Mouse (Mus musculus): ENCODE data around the gene Cyp27b1. TPM values are rescaled to one million over a fixed set of nuclear protein-coding genes. Genes with fewer than 3 reads are reported as not detected.

Gene Cyp27b1
- polyA plus RNA-seq, 1 experiment from 2014 or later, result not detected

DNA sequence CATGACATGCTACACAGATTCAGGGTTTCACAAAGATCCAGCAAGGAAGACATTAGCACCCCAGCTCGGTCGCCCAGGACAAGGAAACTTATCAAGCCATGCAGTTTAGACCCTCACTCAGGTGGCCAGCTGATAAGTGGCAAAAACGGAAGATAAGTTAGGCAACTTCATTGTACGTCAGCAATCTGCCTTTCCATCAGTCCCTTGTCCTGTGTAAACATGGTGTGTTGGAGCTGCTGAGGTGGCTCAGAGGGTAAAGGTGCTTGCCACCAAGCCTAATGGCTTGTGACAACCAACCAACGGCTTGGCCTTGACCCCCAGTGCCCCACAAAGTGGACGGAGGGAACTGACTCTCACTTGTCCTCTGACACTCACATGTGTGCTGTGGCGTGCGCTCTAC lies 52.4 kb downstream of the Cyp27b1 start:
- peaks cover 8% of the 10 kb centered on the region for H3K36me3 ChIP-seq (replicated peaks; ENCODE audit: control insufficient read depth, insufficient read depth, low read depth, low read length)
- no peaks in the 10 kb centered on the region for H3K4me1 ChIP-seq (ENCODE audit: control insufficient read depth, insufficient read depth, low read length)
- no peak for DNase-seq (ENCODE audit: low spot score)
- no peaks in the 10 kb centered on the region for H3K27me3 ChIP-seq (ENCODE audit: control insufficient read depth, insufficient read depth, low read length)
- H3K9ac ChIP-seq (replicated peaks; ENCODE audit: low read length), result no peak overlapping the region
- 83% methylated on average over 8 of the region's 8 CpGs for WGBS
- no peak for ATAC-seq (replicated peaks; ENCODE audit: insufficient number of reproducible peaks, low FRiP score, low TSS enrichment, low read depth)
- H3K27ac ChIP-seq (replicated peaks; ENCODE audit: low read depth, low read length), result no peak overlapping the region
- H3K9me3 ChIP-seq (replicated peaks; ENCODE audit: control insufficient read depth, low read length), result no peaks in the 10 kb centered on the region
- no peak overlapping the region for H3K4me3 ChIP-seq (ENCODE audit: low read depth, low read length)
- H3K4me2 ChIP-seq (ENCODE audit: low read depth, low read length), result no peak overlapping the region

DNA sequence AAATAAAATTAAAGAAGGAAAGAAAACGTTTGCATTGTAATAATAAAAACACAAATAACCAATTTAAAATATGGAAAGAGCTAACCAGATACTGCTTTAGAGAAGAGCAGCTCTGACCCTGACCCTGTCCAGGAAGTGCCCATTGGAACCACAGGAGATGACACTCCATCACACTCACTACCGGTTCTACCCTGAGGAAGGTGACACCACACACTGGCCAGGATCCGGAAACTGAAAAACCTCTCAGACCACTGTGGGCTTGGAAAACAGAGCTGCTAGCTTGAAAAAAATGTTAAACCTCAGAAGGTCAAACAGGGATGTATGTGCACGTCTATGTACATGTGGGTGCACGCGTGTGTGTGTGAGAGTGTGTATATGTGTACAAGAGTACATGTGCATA lies 53.1 kb downstream of the Cyp27b1 start:
- no peak for DNase-seq (ENCODE audit: low spot score)
- Histone ChIP-seq H3K27me3 (ENCODE audit: control insufficient read depth, insufficient read depth, low read length) (no peaks in the 10 kb centered on the region), H3K4me3 (ENCODE audit: low read depth, low read length) (no peak overlapping the region), H3K36me3 (replicated peaks; ENCODE audit: control insufficient read depth, insufficient read depth, low read depth, low read length) (peaks cover 8% of the 10 kb centered on the region), H3K9me3 (replicated peaks; ENCODE audit: control insufficient read depth, low read length) (no peaks in the 10 kb centered on the region), H3K27ac (replicated peaks; ENCODE audit: low read depth, low read length) (no peak overlapping the region), H3K4me2 (ENCODE audit: low read depth, low read length) (no peak overlapping the region), H3K9ac (replicated peaks; ENCODE audit: low read length) (no peak overlapping the region), H3K4me1 (ENCODE audit: control insufficient read depth, insufficient read depth, low read length) (no peaks in the 10 kb centered on the region)
- no peak for ATAC-seq (replicated peaks; ENCODE audit: insufficient number of reproducible peaks, low FRiP score, low TSS enrichment, low read depth)
- 86% methylated on average over 6 of the region's 6 CpGs for WGBS

MicroRNAs encoded within 50 kb of the gene (microRNA counts, 519-probe panel; counts per million panel counts)
- microRNA mmu-miR-546, result not detected

Small RNA genes within 50 kb of the gene (microRNA-seq; reads per million reads assigned to microRNA genes)
- gene Mir546 (ENCODE audit: borderline number of aligned reads), result 1.9 reads per million

Other genes starting within 250 kb of the Cyp27b1 start
- gene Atp23, start 146.9 kb upstream of the Cyp27b1 start, polyA plus RNA-seq (2014; fragmentation: Nextera tagmentation; extraction: Ambion mirVana), result 18.9 and 19.3 TPM in 2 replicates
- 64.8 and 67.9 TPM in 2 replicates for gene Ctdsp2, start 69.5 kb upstream of the Cyp27b1 start, polyA plus RNA-seq (2014; fragmentation: Nextera tagmentation; extraction: Ambion mirVana)
- gene Avil, start 47.5 kb upstream of the Cyp27b1 start, polyA plus RNA-seq (2014; fragmentation: Nextera tagmentation; extraction: Ambion mirVana), result 0.39 and 0.42 TPM in 2 replicates
- gene Tsfm, start 17.4 kb upstream of the Cyp27b1 start, polyA plus RNA-seq (2014; fragmentation: Nextera tagmentation; extraction: Ambion mirVana), result 88.0 and 88.5 TPM in 2 replicates
- gene Mettl1, start 6.8 kb upstream of the Cyp27b1 start, polyA plus RNA-seq (2014; fragmentation: Nextera tagmentation; extraction: Ambion mirVana), result 42.7 and 44.8 TPM in 2 replicates
- gene Eef1akmt3, start 6.7 kb upstream of the Cyp27b1 start, polyA plus RNA-seq (2014; fragmentation: Nextera tagmentation; extraction: Ambion mirVana), result 0.07 and 0.29 TPM in 2 replicates
- 1.5 and 1.8 TPM in 2 replicates for gene March9, start 11.9 kb downstream of the Cyp27b1 start, polyA plus RNA-seq (2014; fragmentation: Nextera tagmentation; extraction: Ambion mirVana)
- gene Cdk4, start 15.3 kb downstream of the Cyp27b1 start, polyA plus RNA-seq (2014; fragmentation: Nextera tagmentation; extraction: Ambion mirVana), result 3,117 and 3,128 TPM in 2 replicates
- 83.4 and 98.5 TPM in 2 replicates for gene Tspan31, start 22.0 kb downstream of the Cyp27b1 start, polyA plus RNA-seq (2014; fragmentation: Nextera tagmentation; extraction: Ambion mirVana)
- gene Agap2, start 27.0 kb downstream of the Cyp27b1 start, polyA plus RNA-seq (2014; fragmentation: Nextera tagmentation; extraction: Ambion mirVana), result 0.80 and 0.95 TPM in 2 replicates
- 29.5 and 29.9 TPM in 2 replicates for gene Os9, start 72.9 kb downstream of the Cyp27b1 start, polyA plus RNA-seq (2014; fragmentation: Nextera tagmentation; extraction: Ambion mirVana)
- 4.9 and 5.2 TPM in 2 replicates for gene B4galnt1, start 117.0 kb downstream of the Cyp27b1 start, polyA plus RNA-seq (2014; fragmentation: Nextera tagmentation; extraction: Ambion mirVana)
- gene Slc26a10, start 132.4 kb downstream of the Cyp27b1 start, polyA plus RNA-seq (2014; fragmentation: Nextera tagmentation; extraction: Ambion mirVana), result 1.1 and 2.0 TPM in 2 replicates
- gene Arhgef25, start 141.8 kb downstream of the Cyp27b1 start, polyA plus RNA-seq (2014; fragmentation: Nextera tagmentation; extraction: Ambion mirVana), result 32.7 and 38.4 TPM in 2 replicates
- 93.8 and 108 TPM in 2 replicates for gene Dtx3, start 147.5 kb downstream of the Cyp27b1 start, polyA plus RNA-seq (2014; fragmentation: Nextera tagmentation; extraction: Ambion mirVana)
- 14.7 and 17.8 TPM in 2 replicates for gene Pip4k2c, start 163.3 kb downstream of the Cyp27b1 start, polyA plus RNA-seq (2014; fragmentation: Nextera tagmentation; extraction: Ambion mirVana)
- gene Kif5a, start 215.1 kb downstream of the Cyp27b1 start, polyA plus RNA-seq (2014; fragmentation: Nextera tagmentation; extraction: Ambion mirVana), result 10.4 and 12.2 TPM in 2 replicates
- gene Dctn2, start 218.1 kb downstream of the Cyp27b1 start, polyA plus RNA-seq (2014; fragmentation: Nextera tagmentation; extraction: Ambion mirVana), result 162 and 180 TPM in 2 replicates
- 9.8 and 11.6 TPM in 2 replicates for gene Mbd6, start 240.8 kb downstream of the Cyp27b1 start, polyA plus RNA-seq (2014; fragmentation: Nextera tagmentation; extraction: Ambion mirVana)